Mouse (Mus musculus): ENCODE results near the gene Fam129a.

Gene Fam129a

DNA sequence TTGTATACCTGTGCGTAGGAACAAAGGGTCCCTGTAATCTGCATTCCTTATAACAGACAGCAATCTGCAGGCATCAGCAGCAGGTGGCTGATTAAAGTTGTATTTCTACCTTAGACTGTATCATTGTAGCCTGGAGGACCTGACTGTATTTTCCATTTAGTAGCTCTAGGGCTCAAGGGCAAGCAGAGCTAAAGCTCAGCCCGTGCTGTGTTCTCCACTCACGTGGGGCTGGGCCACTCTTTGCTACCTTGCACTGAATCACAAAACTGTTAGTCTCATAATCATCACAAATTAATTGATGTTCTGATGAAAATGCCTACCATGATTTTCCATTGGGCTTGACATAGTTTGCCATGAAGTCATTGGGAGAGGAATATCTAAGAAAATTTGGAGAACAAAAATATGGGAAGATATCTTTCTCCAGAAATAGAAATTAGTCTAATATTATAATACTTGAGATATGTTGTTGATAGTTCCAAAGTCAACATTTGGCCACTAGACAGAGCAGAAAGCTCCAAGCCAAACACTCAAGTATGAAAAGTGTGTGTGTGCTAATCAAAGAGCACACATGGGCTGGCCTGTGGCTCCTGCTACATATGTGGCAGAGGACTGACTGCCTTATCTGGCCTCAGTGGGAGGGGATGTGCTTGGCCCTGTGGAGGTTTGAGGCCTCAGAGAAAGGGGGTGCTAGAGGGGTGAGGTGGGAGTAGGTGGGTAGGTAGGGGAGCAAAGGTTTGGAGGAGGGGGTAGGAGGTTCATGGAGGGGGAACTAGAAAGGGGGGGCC, 53.6 kb downstream of the Fam129a start:
- no peak for DNase-seq (ENCODE audit: low read depth in 2 of 2, low spot score in 2 of 2)

DNA sequence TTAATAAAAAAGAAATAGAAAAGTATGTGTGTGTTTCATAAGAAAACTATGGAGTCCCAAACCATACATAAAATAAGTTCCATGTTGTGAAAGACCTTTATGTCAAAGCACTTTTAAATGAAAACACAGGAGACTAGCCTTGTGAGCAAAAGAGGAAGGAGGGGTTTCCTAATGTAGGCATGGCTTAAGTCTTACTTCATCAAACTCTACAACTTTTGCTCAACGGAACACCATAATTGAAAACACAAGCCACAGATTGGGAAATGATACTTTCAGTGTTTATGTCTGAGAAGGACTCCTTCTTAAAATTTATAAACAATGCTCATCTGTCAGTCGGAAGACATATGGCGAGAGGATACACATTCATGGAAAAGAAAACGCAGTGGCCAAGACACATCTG, 54.3 kb downstream of the Fam129a start:
- no peak for DNase-seq (ENCODE audit: low read depth in 2 of 2, low spot score in 2 of 2)

DNA sequence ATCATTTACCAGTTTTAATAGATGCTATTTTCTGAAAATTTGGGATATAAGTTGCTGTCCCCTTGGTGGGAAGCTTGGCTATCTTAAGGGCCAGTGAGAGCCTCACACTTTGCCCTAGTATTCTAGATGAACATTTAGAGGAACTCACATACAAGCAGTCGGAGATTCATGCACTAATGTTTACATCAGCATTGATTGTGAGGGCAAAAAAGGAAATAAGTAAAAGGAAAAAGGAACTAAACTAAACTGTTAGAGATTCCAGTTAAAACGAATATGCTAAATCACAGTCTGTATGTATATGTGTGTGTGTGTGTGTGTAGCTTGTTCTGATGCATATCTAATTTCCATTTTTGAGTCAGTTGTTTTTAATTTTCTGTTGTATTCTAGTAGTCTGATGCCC, 54.7 kb downstream of the Fam129a start:
- no peak for DNase-seq (ENCODE audit: low read depth in 2 of 2, low spot score in 2 of 2)

DNA sequence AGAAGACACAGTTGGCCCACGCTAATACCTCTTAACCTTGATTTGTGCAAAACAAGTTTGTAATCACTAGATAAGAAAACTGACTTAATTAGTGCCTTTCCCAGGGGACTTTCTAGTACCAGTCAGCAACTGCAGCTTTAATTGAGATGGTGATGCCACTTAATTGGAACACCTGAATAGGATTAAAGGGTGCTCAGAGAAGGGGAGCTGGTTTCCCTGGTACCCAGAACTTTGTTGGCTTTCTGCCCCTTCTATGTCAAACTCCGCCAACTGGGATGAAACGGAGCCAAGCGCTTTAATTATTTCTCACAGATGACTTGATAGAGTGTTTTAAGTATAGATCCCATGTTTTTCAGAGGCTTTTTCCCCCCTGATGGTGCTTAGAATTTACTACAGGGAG, 55.6 kb downstream of the Fam129a start:
- no peak for DNase-seq (ENCODE audit: low read depth in 2 of 2, low spot score in 2 of 2)

DNA sequence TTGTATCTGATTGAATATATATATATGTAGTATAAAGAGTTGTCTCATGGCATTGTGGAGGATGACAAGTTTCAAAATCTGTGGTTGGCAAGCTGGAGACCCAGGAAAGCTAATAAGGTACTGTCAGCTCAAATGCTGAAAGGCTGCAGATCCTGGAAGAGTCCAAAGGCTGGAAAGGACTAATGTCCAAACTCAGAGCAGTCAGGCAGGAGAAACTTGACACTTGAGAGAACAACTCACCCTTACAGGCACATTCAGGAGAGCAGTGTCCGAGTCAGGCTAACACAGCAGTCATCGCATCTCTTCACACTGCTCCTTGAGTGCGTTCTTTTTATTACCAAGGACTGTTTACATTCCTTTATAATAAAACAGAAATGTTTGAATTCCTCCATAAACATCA, 56.2 kb downstream of the Fam129a start:
- no peak for DNase-seq (ENCODE audit: low read depth in 2 of 2, low spot score in 2 of 2)

DNA sequence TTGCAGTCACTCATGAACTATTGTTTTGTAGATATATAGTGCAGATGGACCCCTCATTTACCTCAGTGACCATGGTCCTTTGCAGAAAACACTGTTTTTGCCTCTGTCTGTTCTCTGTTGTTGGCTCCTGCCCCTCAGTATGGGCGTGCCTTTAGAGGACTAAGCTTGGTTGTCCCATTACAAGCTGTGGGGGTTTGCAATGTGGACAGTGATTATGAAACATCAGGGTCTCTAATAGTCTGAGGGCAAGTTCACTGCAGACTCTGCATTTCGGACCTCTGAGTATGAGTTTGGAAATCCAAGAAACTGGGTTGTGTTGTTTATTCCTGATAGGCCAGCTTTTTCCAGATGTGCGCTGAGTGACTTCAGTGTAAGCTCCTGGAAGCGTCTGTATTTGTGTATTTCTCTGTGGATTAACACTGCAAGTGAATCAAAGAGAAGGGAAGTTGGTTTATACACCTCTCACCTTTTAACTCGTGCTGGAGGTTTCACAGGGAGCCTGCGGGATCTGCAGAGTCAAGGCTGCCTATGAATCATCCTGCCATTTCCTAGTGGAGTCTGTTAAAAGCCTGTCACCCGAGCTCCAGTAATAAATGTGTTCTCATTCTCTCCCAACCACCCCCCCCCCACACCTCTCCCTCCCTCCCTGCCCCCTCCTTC, 58.7 kb downstream of the Fam129a start:
- no peak for DNase-seq (ENCODE audit: low read depth in 2 of 2, low spot score in 2 of 2)

DNA sequence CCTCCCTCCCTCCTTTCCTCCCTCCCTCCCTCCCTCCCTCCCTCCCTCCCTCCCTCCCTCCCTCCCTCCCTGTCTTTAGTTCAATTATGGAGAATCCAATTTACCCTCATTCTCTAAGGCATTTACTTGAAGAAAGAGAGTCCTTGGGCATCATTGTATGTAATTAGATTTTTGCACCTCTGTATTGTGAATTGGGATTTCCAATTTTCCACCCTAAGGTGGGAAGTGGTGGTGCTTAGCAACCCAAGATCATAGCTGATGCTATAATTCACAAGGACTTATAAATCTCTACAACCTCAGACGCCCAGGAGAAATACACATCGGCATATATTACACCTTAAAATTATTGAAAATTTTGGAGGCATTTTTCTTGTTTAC, 59.3 kb downstream of the Fam129a start:
- DNase-seq (ENCODE audit: low read depth in 2 of 2, low spot score in 2 of 2), result no peak

DNA sequence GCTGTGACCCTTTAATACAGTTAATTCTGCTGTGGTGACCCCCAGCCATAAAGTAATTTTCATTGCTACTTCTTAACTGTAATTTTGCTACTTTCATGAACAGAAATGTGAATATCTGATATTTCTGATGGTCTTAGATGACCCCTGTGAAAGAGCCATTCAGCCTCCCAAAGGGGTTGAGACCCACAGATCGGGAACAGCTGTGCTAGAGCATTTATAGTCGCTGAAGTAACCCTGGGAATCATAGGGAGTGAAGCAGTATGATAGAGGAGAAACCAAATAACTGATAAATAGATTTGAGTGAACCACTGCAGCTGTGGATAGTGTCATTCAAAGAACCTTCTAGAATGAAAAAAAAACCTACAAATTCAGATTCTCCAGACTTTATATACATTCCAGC, 60.1 kb downstream of the Fam129a start:
- DNase-seq (ENCODE audit: low read depth in 2 of 2, low spot score in 2 of 2), result no peak

DNA sequence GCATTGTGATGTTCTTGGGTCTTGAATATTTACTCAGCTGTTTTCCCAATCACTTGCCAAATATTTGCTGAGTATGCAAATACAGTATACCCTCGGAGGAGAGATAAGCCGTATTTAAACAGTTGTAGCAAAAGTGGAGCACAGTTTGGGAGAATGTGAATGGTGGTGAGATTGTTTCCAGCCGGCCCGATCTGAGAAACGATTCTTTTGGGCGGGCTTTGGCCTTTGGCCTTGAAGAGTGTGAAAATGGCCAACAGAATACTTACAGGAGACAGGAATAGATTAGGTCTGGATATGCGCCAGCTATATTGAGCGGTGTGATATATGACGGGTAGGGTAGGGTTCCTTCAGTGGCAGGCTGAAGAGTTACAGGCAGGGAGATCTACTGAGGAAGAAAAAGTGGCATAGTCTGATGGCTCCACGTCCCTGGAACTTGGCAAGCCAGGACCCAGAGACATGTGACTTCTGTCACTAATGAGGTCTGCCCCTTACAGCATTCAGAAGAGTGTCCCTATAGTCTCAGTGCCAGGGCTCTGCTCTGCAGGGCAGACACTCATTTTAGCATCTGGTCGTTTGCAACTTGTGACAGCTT, 60.8 kb downstream of the Fam129a start:
- DNase-seq (ENCODE audit: low read depth in 2 of 2, low spot score in 2 of 2), result no peak

DNA sequence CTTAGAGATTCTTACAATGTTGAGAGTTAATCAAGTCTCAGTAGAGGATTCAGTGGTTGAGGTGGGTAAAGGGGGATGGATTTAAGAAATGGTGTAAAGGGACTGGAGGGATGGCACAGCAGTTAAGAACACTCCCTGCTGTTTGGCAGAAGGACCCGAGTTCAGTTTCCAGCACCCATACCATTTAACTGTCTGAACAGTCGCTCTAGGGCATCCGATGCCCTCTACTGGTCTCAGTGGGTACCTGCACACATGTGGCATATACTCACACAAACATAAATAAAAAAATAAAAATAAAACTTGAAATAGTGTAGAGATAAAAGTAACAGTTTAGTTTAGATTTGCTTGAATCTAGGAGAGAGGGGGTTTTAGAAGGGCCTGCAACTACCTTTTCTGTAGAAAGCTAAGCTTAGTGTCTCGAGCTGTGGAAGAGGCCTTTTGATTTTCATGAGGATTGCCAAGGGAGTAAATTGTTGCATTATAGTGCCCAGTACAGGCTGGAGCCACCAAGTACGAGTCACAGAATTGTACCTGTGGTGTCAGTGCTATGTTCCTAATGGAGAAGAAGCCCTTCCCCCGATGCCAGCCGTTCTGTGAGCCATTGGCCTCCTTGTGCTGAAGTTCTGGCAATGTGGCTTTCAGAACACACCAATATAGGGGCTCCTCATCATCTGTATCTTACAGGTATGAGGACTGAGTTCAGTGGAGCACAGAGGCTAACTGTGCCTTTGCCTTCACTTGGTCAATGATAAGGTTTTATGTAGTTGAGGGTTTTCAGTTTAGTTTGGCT, 61.8 kb downstream of the Fam129a start:
- no peak for DNase-seq (ENCODE audit: low read depth in 2 of 2, low spot score in 2 of 2)

DNA sequence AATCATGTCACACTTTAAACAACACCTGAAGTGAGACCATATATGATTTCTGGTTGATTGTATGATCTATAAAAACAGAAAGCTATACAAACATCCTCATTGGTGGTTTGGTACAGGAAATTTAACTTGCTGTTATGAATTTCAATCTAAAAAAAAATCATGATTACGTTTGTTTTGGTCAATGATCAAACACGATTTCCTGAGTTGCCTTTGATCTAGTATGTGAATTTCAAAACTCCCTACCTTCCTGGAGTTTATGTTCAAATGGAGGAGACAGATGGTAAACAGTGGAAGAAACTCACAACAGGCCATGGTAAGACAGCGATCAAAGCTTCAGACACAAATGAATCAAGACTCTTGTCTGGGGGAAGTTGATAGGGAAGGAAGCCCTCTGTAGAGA, 65.7 kb downstream of the Fam129a start:
- DNase-seq (ENCODE audit: low read depth in 2 of 2, low spot score in 2 of 2), result no peak

DNA sequence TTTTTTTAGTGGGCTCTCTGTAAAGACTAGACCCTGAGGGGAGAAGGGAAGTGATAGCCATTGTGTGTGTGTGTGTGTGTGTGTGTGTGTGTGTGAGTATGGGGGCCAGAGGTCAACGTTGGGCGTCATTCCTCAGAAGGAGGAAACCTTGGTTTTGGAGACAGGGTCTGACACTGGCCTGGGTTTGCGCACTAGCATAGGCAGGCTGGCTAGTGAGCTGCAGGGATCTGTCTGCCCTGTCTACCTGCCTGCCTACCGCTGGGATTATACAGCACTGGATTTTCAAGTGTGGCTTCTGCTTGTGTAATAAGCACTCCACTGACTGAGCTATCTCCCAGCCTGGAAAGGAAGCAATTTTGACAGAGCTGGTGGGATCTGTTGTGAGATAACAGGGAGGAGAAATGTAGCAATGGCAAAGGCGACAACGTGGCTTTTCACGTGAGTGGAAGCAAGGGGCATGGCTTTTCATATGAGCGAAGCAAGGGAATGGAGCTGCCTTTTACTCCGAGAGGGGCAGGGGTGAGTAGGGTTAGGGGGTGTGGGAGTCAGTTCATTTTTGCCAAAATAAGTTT, 66.5 kb downstream of the Fam129a start:
- DNase-seq (ENCODE audit: low read depth in 2 of 2, low spot score in 2 of 2), result no peak

DNA sequence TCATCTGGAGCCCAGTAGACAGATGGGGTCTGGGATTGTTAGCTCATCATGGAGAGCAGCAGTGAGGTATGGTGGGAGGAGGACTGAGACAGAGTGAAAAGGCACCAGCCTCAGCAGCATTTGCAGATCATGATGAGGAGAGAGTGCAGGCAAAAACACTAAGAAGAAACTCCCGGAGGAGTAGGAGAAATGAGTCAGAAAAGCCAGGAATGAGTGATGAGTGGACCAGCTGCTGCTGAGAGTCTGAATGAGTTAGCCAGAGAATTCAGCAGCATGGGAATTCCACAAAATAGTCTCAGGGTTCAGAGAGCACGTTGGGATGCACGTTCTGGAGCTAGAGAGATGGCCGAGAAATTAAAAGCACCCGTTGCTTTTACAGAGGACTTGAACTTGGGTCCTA, 67.4 kb downstream of the Fam129a start:
- DNase-seq (ENCODE audit: low read depth in 2 of 2, low spot score in 2 of 2), result no peak

DNA sequence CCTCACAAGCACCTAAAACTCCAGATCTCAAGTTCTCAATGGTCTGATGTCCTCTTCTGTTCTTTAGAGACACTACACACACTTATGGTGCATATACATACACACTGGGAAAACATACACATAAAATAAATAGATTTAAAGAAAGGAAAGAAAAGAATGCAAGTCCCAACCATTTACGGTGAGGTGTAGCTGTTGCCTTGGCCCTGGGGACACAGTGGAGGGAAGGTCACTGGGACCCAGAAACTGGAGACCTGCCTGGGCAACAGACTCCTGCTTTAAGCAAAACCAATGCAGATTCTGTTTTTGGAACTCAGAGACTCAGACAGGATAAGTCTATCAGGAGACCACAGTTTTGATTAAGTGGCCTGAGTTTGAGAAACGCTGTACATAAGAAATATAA, 67.8 kb downstream of the Fam129a start:
- DNase-seq (ENCODE audit: low read depth in 2 of 2, low spot score in 2 of 2), result no peak

DNA sequence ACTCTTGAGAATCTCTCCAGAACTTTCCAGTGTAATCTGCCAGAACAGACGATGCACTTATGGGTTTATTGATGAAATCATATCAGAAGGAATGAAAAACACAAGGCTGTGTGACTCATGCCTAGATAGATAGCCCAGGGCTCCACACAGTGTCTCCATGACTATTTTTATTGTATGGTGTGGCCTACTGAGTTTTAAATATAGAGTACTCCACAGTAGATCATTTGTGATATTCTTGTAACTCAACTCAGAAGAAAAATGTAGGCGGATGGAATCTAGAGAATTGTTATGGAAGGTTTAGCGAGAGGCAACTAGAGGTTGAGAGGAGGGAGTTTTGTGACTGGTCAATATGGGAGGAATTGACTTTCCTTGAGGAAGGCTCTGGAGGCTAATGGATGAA, 75.4 kb downstream of the Fam129a start:
- no peak for DNase-seq (ENCODE audit: low read depth in 2 of 2, low spot score in 2 of 2)

DNA sequence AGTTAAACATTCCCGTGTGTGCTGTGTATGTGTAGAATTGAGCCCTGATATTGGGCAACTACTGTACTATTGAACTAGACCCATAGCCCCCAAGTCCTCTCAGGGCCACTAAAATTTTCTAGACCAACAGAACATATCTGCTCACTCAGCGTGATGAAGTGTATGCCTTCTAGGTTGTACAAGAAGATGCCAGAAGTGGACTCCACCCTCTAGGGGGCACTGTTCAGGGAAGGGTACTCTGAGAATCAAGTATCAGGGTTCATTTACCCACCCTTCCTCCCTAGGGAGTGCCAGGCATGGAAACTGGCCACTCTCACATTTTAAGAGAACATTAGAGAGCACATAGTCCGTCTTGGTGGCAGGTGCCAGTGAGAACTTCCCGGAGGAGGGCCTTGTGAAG, 77.1 kb downstream of the Fam129a start:
- no peak for DNase-seq (ENCODE audit: low read depth in 2 of 2, low spot score in 2 of 2)

DNA sequence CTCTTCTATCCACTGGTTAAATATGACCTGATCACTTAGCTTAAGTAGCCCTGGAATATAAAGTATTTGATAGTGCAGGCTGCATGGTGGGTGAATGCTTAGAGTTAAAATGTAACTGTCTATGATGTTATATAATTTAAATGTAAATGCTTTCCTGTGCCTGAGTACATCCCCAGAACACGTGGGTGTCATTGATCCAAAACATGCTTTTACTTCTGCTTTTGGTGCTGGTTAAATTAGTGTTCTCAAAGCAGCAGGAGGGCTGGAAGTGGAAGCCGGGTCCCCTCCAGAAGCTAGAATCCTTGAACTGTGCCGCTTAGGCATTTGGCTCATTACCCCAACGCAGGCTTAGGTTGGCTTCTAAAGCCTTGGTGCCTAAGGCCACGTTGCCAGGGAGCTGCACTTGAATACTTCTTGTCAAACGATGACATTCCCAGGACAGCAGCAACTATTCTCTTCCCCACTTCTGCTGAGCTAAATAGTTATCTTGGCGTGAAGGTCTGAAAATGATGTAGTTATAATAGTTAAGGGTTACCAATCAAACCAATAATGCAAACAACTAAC, 86.1 kb downstream of the Fam129a start:
- no peak for DNase-seq (ENCODE audit: low read depth in 2 of 2, low spot score in 2 of 2)

DNA sequence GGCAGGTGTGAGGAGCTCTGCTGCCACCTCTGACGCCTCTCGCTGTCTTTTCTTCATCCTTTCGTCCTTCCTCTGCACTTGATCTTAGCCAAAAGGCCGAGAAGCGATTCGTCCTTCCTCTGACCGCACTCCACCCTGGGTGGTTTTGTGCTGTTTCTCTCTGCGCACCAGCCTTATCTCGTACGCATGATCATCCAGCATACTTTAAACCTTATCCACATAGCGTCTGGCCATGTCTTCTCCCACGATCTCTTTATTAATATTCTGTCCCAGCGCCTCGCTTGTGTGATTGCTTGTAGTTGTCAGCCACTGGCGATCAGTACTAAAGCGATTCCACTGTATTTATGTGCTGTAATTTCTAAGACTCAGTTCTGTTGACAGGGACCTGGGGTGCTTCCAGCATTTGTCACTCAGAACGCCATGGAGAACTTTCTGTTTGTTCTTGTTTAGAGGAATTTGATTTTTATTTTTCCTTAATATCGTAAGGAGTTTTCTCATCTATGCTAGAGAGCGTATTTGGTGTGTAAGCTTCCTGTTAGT, 87.4 kb downstream of the Fam129a start:
- no peak for DNase-seq (ENCODE audit: low read depth in 2 of 2, low spot score in 2 of 2)

DNA sequence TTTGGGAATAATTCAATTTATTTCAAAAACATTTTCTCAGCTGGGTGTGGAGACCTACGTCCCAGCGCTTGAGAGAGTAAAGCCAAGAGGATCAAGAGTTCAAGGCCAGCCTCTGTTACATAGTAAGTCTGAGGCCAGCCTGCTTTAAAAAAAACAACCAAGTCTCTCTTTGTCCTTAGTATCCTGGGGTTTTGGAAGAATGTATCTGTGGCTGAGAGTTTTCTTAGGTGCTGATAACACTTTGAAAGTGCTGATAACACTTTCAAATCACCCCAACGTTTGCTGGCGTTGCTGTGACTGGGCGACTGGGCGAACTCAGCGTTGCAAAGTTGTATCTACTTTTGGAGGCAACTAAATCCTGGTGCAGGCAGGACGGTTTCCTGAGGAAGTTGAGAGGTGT, 88.7 kb downstream of the Fam129a start:
- no peak for DNase-seq (ENCODE audit: low read depth in 2 of 2, low spot score in 2 of 2)

DNA sequence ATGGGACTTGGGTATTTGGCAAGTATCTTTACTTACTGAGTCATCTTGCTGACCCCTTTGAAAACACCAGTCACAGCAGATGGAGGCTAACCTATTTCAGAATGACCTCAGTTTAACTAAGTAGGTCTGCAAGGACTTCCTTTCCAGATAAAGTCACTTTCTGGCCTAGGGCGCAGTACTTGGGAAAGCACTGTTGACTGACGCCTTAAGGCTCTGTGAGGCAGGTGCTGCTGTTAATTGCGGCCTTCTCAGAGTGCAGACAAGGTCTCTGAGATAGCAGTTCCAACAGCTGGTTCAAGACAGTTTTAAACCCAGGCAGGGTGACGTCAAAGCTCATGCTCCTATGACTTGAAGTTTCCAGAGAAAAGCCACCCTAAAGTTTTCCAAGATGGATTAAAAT, 89.3 kb downstream of the Fam129a start:
- no peak for DNase-seq (ENCODE audit: low read depth in 2 of 2, low spot score in 2 of 2)

DNA sequence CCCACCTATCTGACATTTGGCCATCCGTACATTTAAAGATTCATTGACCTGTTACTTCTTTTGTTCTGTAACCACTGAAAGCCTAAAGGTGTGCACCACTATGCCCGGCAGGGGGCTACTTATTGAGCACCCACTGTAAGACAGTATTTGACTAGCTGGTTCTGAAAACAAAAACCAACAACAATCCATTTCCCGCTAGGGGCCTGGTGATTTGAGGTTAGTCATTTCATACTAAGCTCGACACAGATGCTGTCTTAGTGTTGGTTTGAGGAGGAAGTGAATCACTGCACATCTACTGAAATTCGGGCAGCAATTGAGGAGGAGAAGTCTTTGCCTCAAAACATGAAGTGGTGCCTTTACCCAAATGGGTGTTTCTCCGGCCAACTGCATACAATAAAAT, 89.9 kb downstream of the Fam129a start:
- no peak for DNase-seq (ENCODE audit: low read depth in 2 of 2, low spot score in 2 of 2)

All from CD8-positive naive resting alpha-beta T cell, adult 2 months (primary cell).